Mouse (Mus musculus) thymus, adult 2 months (tissue): ENCODE measurements around the gene Nhp2.

ENCODE experiments used
- CTCF ChIP-seq: fragments of 200-500 bp; IDR thresholded peaks from 2 replicates; pipeline ENCODE4 v1.5.1; 2012; ENCODE audit warnings: mild to moderate bottlenecking, control low read depth, low read length, moderate library complexity, borderline replicate concordance; ENCODE audit not compliant: control insufficient read depth, poor library complexity, insufficient read depth; ENCODE audit errors: extremely low read depth
- POLR2A ChIP-seq: fragments of 200-500 bp; IDR thresholded peaks from 2 replicates; pipeline ENCODE4 v1.6.1; 2012; ENCODE audit warnings: mild to moderate bottlenecking, low read length, control low read depth, moderate library complexity; ENCODE audit not compliant: control insufficient read depth, poor library complexity, insufficient read depth; ENCODE audit errors: extremely low read depth

- TF ChIP-seq CTCF (no peak), POLR2A (no peak)
Observed at GRCm38 (mm10) chr11:51649889-51650199, 30.3 kb downstream of the Nhp2 start.
